Mouse (Mus musculus): ENCODE measurements around the gene Kmt5c. TPM values are rescaled to one million over a fixed set of nuclear protein-coding genes. Genes with fewer than 3 reads are reported as not detected.
"Not testable (repeated sequence)": the region's sequence is repeated elsewhere in the genome, so short reads cannot be mapped to it uniquely, and the experiment has no call there.

The Kmt5c gene
- polyA plus RNA-seq, 1 experiment from 2014 or later, result 59.4 TPM

- H3K27me3 ChIP-seq (ENCODE audit: control insufficient read depth, insufficient read depth, low read length), result no peaks in the 10 kb centered on the region
- no peaks in the 10 kb centered on the region for H3K9me3 ChIP-seq (ENCODE audit: control insufficient read depth, low read depth, low read length)
- ATAC-seq (ENCODE audit: insufficient number of reproducible peaks, insufficient read depth, low FRiP score, low read depth), result peak; percentile 53; the same call in 1 of the 2 replicates
- peak within 1 kb of the TSS; percentile 51 for H3K4me3 ChIP-seq (ENCODE audit: low read depth, low read length)
- 9% methylated on average over 40 of the region's 40 CpGs for WGBS
- H3K9ac ChIP-seq (replicated peaks; ENCODE audit: low read depth, low read length), result peak within 1 kb of the TSS; percentile 76
- peaks cover 9% of the 10 kb centered on the region for H3K36me3 ChIP-seq (ENCODE audit: control insufficient read depth, insufficient read depth, low read length)
- peak within 1 kb of the TSS; percentile 76 for H3K27ac ChIP-seq (ENCODE audit: low read length)
- H3K4me1 ChIP-seq (ENCODE audit: control insufficient read depth, insufficient read depth, low read length), result 0 out of 2 replicates have a peak, but pooled peaks cover 6% of the 10 kb centered on the region
- H3K4me2 ChIP-seq (replicated peaks; ENCODE audit: low read depth, low read length), result peak within 1 kb of the TSS; percentile 68
These were observed 49.6 kb downstream of the Kmt5c start, which contains the start of gene Tmem238 for GRCm38 (mm10) chr7:4789436-4789935. Tmem238 (minus strand) TSS chr7:4789656.

DNA sequence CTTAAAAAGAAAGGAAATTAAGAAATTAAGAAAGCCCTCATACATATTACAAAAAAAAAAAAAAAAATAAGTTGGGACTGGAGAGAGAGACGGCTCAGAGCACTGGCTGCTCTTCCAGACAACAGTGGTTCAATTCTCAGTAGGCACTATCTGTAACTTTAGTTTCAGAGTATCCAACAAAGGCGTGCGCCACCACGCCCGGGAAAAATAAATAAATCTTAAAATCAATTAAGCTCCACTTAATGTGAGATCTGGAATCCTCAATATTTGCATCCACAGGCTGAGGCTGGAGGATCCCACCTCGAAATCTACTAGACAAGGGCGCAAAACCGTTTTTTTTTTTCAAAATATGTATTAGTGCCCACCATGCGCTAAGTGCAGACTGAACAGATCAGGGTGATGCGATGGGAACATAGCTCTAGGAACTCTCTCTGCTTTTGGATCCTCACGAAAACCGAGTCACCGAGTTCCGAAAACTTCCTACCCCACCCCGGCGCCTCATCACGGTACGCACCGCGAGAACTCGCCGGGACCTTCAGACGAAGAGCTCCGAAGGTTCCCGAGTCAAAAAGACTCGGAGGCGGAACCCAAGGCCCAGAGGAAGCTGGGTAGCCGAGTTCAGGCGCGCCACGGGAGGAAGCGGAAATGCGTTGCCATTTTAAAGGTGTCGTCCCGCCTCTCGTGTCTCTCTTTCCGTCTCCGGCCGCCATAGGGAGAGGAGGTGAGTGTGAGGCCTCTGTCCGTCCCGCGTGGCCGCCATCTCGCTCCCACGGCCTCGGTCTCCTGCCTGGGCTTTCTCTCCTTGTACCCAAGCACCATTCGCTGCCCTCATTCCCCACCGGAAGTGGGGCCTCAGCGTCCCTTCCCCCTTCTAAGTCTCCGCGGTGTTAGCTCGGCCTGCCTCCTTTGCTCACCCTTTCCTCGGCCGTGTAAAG is 52.6 kb downstream of the Kmt5c start, which contains the start of gene Rpl28:
TSS of gene Rpl28 (plus strand) at position 597 of the 935 bp plus-strand sequence.
- Histone ChIP-seq H3K4me3 (ENCODE audit: low read depth, low read length) (peak within 1 kb of the TSS; percentile 89), H3K36me3 (ENCODE audit: control insufficient read depth, insufficient read depth, low read length) (peaks cover 33% of the 10 kb centered on the region), H3K4me2 (replicated peaks; ENCODE audit: low read depth, low read length) (peak within 1 kb of the TSS; percentile 77), H3K27me3 (ENCODE audit: control insufficient read depth, insufficient read depth, low read length) (no peaks in the 10 kb centered on the region), H3K9me3 (ENCODE audit: control insufficient read depth, low read depth, low read length) (no peaks in the 10 kb centered on the region), H3K27ac (ENCODE audit: low read length) (peak within 1 kb of the TSS; percentile 84), H3K9ac (replicated peaks; ENCODE audit: low read depth, low read length) (peak within 1 kb of the TSS; percentile 97), H3K4me1 (ENCODE audit: control insufficient read depth, insufficient read depth, low read length) (0 out of 2 replicates have a peak, but pooled peaks cover 10% of the 10 kb centered on the region)
- WGBS, result 1% methylated on average over 54 of the region's 54 CpGs
- peak; percentile 86 for ATAC-seq (ENCODE audit: insufficient number of reproducible peaks, insufficient read depth, low FRiP score, low read depth)

- WGBS, result 1% methylated on average over 31 of the region's 31 CpGs
- Histone ChIP-seq H3K4me3 (ENCODE audit: low read depth, low read length) (peak overlapping the region; percentile 89), H3K36me3 (ENCODE audit: control insufficient read depth, insufficient read depth, low read length) (peaks cover 36% of the 10 kb centered on the region), H3K9ac (replicated peaks; ENCODE audit: low read depth, low read length) (peak overlapping the region; percentile 97), H3K4me2 (replicated peaks; ENCODE audit: low read depth, low read length) (peak overlapping the region; percentile 77), H3K27ac (ENCODE audit: low read length) (peak overlapping the region; percentile 84)
- ATAC-seq (ENCODE audit: insufficient number of reproducible peaks, insufficient read depth, low FRiP score, low read depth), result 0 out of 2 replicates have a peak, but pooled peaks have one; percentile 0
- not testable (repeated sequence) for H3K4me1 ChIP-seq (ENCODE audit: control insufficient read depth, insufficient read depth, low read length); H3K27me3 ChIP-seq (ENCODE audit: control insufficient read depth, insufficient read depth, low read length); H3K9me3 ChIP-seq (ENCODE audit: control insufficient read depth, low read depth, low read length)
These were observed 53.3 kb downstream of the Kmt5c start for GRCm38 (mm10) chr7:4793248-4793647.

GRCm38 (mm10) chr7:4793674-4794073 is 53.8 kb downstream of the Kmt5c start:
- Histone ChIP-seq H3K4me3 (ENCODE audit: low read depth, low read length) (peak overlapping the region; percentile 89), H3K4me1 (ENCODE audit: control insufficient read depth, insufficient read depth, low read length) (0 out of 2 replicates have a peak, but pooled peaks cover 10% of the 10 kb centered on the region), H3K9ac (replicated peaks; ENCODE audit: low read depth, low read length) (peak overlapping the region; percentile 97), H3K36me3 (ENCODE audit: control insufficient read depth, insufficient read depth, low read length) (peaks cover 36% of the 10 kb centered on the region), H3K27me3 (ENCODE audit: control insufficient read depth, insufficient read depth, low read length) (no peaks in the 10 kb centered on the region), H3K9me3 (ENCODE audit: control insufficient read depth, low read depth, low read length) (no peaks in the 10 kb centered on the region), H3K27ac (ENCODE audit: low read length) (peak overlapping the region; percentile 44; the same call in 1 of the 2 replicates), H3K4me2 (replicated peaks; ENCODE audit: low read depth, low read length) (peak overlapping the region; percentile 77)
- no peak for ATAC-seq (ENCODE audit: insufficient number of reproducible peaks, insufficient read depth, low FRiP score, low read depth)
- 34% methylated on average over 4 of the region's 4 CpGs for WGBS

DNA sequence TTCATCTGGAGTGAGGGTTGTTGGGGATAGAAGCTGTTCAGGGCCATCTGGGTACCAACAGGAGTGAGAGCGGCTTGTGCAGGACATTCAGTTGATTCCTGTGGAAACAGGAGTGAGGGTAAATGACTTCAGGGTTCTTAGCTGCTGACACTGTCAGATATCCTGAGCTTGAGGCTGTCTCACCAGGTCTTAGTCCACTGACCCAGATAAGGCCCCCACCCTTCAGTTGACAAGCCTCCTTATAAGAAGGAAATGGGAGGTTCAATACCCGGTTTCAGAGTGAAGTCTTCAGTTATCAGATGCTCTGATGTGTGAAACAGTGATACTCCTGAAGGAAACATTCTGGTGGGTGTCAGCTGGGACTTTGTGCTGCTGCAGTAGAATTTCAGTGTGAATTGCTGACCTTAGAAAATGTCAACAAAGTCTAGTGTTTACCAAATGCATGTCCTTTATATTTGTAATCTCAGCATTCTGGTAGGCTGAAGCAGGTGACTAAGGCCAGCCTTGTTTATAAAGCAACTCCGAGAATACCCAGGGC is 54.8 kb downstream of the Kmt5c start:
- Histone ChIP-seq H3K4me2 (replicated peaks; ENCODE audit: low read depth, low read length) (no peak overlapping the region), H3K4me3 (ENCODE audit: low read depth, low read length) (0 out of 2 replicates have a peak overlapping the region, but pooled peaks have one; percentile 89), H3K27ac (ENCODE audit: low read length) (no peak overlapping the region), H3K9ac (replicated peaks; ENCODE audit: low read depth, low read length) (no peak overlapping the region), H3K4me1 (ENCODE audit: control insufficient read depth, insufficient read depth, low read length) (0 out of 2 replicates have a peak, but pooled peaks cover 10% of the 10 kb centered on the region), H3K36me3 (ENCODE audit: control insufficient read depth, insufficient read depth, low read length) (peaks cover 36% of the 10 kb centered on the region), H3K9me3 (ENCODE audit: control insufficient read depth, low read depth, low read length) (no peaks in the 10 kb centered on the region), H3K27me3 (ENCODE audit: control insufficient read depth, insufficient read depth, low read length) (no peaks in the 10 kb centered on the region)
- ATAC-seq (ENCODE audit: insufficient number of reproducible peaks, insufficient read depth, low FRiP score, low read depth), result no peak
- WGBS, result 74% methylated on average over 3 of the region's 3 CpGs

GRCm38 (mm10) chr7:4795767-4796433 is 56.0 kb downstream of the Kmt5c start:
- no peak overlapping the region for H3K9ac ChIP-seq (replicated peaks; ENCODE audit: low read depth, low read length)
- no peak for ATAC-seq (ENCODE audit: insufficient number of reproducible peaks, insufficient read depth, low FRiP score, low read depth)
- H3K36me3 ChIP-seq (ENCODE audit: control insufficient read depth, insufficient read depth, low read length), result peaks cover 36% of the 10 kb centered on the region
- H3K27ac ChIP-seq (ENCODE audit: low read length), result no peak overlapping the region
- H3K9me3 ChIP-seq (ENCODE audit: control insufficient read depth, low read depth, low read length), result no peaks in the 10 kb centered on the region
- 0 out of 2 replicates have a peak, but pooled peaks cover 10% of the 10 kb centered on the region for H3K4me1 ChIP-seq (ENCODE audit: control insufficient read depth, insufficient read depth, low read length)
- H3K27me3 ChIP-seq (ENCODE audit: control insufficient read depth, insufficient read depth, low read length), result no peaks in the 10 kb centered on the region
- no peak overlapping the region for H3K4me2 ChIP-seq (replicated peaks; ENCODE audit: low read depth, low read length)
- no peak overlapping the region for H3K4me3 ChIP-seq (ENCODE audit: low read depth, low read length)
- 74% methylated on average over 7 of the region's 7 CpGs for WGBS

Data from stomach, embryonic 14.5 days (tissue).